Mouse (Mus musculus) liver, embryonic 16.5 days (tissue): ENCODE results near the gene Ephb4. TPM values are rescaled to one million over a fixed set of nuclear protein-coding genes. Genes with fewer than 3 reads are reported as not detected.
A peak's percentile ranks its signal among the peaks of the same experiment; 100 is the strongest.

ENCODE experiments used
- ATAC-seq: fragments of 200-750 bp; cut with Nextera tagmentation; 2 replicates; pipeline ENCODE4 v1.8.0; 2017; ENCODE audit warnings: low read depth, mild to moderate bottlenecking, moderate number of reproducible peaks, moderate library complexity
- H3K27ac ChIP-seq: fragments of 300-500 bp; sonication (generic); 2 replicates; pipeline ENCODE4 v1.5.1; 2014; ENCODE audit warnings: mild to moderate bottlenecking, low read length
- H3K27me3 ChIP-seq: fragments of 300-500 bp; sonication (generic); 2 replicates; pipeline ENCODE4 v1.6.1; 2014; ENCODE audit warnings: low read depth, low read length, mixed read lengths; ENCODE audit not compliant: control insufficient read depth, insufficient read depth
- H3K36me3 ChIP-seq: fragments of 300-500 bp; sonication (generic); 2 replicates; pipeline ENCODE4 v1.6.1; 2014; ENCODE audit warnings: mild to moderate bottlenecking; ENCODE audit not compliant: control insufficient read depth, insufficient read depth
- H3K4me1 ChIP-seq: fragments of 300-500 bp; sonication (generic); 2 replicates; pipeline ENCODE4 v1.6.1; 2014; ENCODE audit warnings: low read depth, low read length, mixed read lengths; ENCODE audit not compliant: control insufficient read depth
- H3K4me2 ChIP-seq: fragments of 300-500 bp; sonication (generic); 2 replicates; pipeline ENCODE4 v1.6.1; 2014; ENCODE audit warnings: low read depth, low read length, mixed read lengths
- H3K4me3 ChIP-seq: fragments of 300-500 bp; sonication (generic); 2 replicates; pipeline ENCODE4 v1.5.1; 2014; ENCODE audit warnings: low read depth, mild to moderate bottlenecking, low read length
- H3K9ac ChIP-seq: fragments of 300-500 bp; sonication (generic); 2 replicates; pipeline ENCODE4 v1.6.1; 2014; ENCODE audit warnings: low read depth, low read length
- H3K9me3 ChIP-seq: fragments of 300-500 bp; sonication (generic); replicated peaks from 2 replicates; pipeline ENCODE4 v1.6.1; 2016; ENCODE audit warnings: low read length; ENCODE audit not compliant: control insufficient read depth
- WGBS: fragments of 180-500 bp; shearing (Covaris S2); extraction: QIAGEN DNeasy Blood & Tissue Kit; methylation state at CpG from one replicate; pipeline ENCODE4 v1.1.7; 2014; ENCODE audit not compliant: insufficient replicate concordance; 5-methylcytosine and 5-hydroxymethylcytosine counted together
- polyA plus RNA-seq: library from polyadenylated mRNA; unstranded; fragments of >200 nt; fragmentation: Nextera tagmentation; extraction: Ambion mirVana; gene quantifications from 2 replicates; pipeline ENCODE4 v1.2.1, GENCODE M21; 2015

Ephb4 gene
- polyA plus RNA-seq, 1 experiment from 2014 or later, result 9.1 TPM

DNA sequence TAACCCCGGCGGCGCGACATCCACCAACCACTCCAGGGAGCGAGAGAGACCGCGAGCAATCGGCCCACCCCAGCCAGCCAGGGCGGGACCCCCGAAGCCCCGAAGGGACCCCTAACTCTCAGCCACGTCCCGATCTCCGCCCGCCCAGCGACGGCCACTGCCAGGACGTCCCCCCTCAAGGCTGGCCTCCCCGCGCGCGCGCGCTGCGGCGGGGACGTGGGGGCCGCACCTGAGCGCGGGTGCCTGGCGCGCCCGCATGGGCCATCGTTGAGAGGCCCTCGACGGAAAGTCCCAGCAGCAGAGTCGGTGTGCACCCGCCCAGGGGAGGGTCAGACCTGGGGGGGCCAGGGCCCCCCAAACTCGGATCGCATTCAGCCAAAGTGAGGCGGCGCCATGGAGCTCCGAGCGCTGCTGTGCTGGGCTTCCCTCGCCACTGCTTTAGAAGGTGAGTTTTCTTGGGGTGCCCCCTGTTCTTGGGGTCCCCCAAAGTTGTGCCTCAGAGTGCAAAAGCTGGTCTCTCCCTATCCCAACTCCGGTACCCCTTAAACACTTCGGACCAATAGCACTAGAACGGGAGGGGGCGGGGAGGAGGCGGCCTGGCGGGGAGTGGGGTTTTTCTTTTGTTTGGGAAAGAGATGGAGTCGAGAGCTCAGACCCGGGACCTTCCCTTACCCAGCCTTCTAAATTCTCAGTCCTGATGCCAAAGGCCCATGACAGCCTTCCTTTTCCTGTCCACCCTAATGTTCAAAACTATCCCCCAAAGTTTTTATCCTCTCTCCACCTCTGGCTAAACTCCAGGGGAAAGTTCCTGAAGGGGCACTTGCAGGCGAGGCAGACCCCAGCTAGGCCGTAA, 522 bp downstream of the Ephb4 start:
- H3K27me3 ChIP-seq, result peaks cover 47% of the 10 kb centered on the region
- H3K4me2 ChIP-seq, result peak overlapping the region; percentile 47
- H3K9ac ChIP-seq, result peak overlapping the region; percentile 64
- peak; percentile 4; the same call in 1 of the 2 replicates for ATAC-seq
- peak overlapping the region; percentile 57 for H3K4me3 ChIP-seq
- no peaks in the 10 kb centered on the region for H3K9me3 ChIP-seq
- H3K4me1 ChIP-seq, result peaks cover 2% of the 10 kb centered on the region; the same call in 1 of the 2 replicates
- WGBS, result 3% methylated on average over 55 of the region's 55 CpGs
- no peaks in the 10 kb centered on the region for H3K36me3 ChIP-seq
- peak overlapping the region; percentile 67 for H3K27ac ChIP-seq

GRCm38 (mm10) chr5:137351058-137351380, 1.1 kb downstream of the Ephb4 start:
- peaks cover 47% of the 10 kb centered on the region for H3K27me3 ChIP-seq
- H3K4me1 ChIP-seq, result peaks cover 2% of the 10 kb centered on the region; the same call in 1 of the 2 replicates
- H3K27ac ChIP-seq, result no peak overlapping the region
- H3K4me3 ChIP-seq, result peak overlapping the region; percentile 57
- no peaks in the 10 kb centered on the region for H3K36me3 ChIP-seq
- 20% methylated on average over 8 of the region's 8 CpGs for WGBS
- no peak for ATAC-seq
- peak overlapping the region; percentile 4 for H3K9ac ChIP-seq
- H3K4me2 ChIP-seq, result peak overlapping the region; percentile 47
- H3K9me3 ChIP-seq, result no peaks in the 10 kb centered on the region

DNA sequence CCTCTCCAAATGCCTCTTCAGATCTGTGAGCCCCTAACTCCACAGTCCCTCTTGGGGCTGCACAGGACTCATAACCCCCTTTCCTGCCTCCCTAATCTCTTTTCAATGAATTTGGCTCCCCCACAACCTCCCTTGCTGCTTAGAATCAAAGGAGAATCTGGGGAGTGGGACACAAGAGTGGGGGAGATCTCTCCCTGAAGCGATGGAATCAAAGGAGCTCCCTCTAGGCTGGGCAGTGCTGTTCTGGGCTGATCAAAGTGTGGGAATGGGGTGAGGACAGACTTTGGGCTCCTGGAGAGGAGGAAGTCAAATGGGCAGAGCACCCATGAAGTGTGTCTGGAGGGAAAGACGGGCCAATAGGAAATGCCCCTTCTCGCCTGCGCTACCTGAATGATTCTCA, 1.5 kb downstream of the Ephb4 start:
- H3K27me3 ChIP-seq, result peaks cover 47% of the 10 kb centered on the region
- H3K9me3 ChIP-seq, result no peaks in the 10 kb centered on the region
- peak overlapping the region; percentile 57 for H3K4me3 ChIP-seq
- H3K4me2 ChIP-seq, result peak overlapping the region; percentile 47
- H3K36me3 ChIP-seq, result no peaks in the 10 kb centered on the region
- peak overlapping the region; percentile 11 for H3K9ac ChIP-seq
- no peak for ATAC-seq
- peaks cover 2% of the 10 kb centered on the region; the same call in 1 of the 2 replicates for H3K4me1 ChIP-seq
- 41% methylated on average over 4 of the region's 4 CpGs for WGBS
- H3K27ac ChIP-seq, result no peak overlapping the region

GRCm38 (mm10) chr5:137352011-137352975, 2.4 kb downstream of the Ephb4 start:
- no peaks in the 10 kb centered on the region for H3K36me3 ChIP-seq
- no peaks in the 10 kb centered on the region for H3K9me3 ChIP-seq
- H3K27ac ChIP-seq, result no peak overlapping the region
- no peak overlapping the region for H3K9ac ChIP-seq
- H3K4me1 ChIP-seq, result peaks cover 2% of the 10 kb centered on the region; the same call in 1 of the 2 replicates
- peak overlapping the region; percentile 57 for H3K4me3 ChIP-seq
- no peak for ATAC-seq
- H3K27me3 ChIP-seq, result peaks cover 44% of the 10 kb centered on the region
- H3K4me2 ChIP-seq, result peak overlapping the region; percentile 47
- WGBS, result 33% methylated on average over 16 of the region's 16 CpGs

GRCm38 (mm10) chr5:137354091-137354490, 4.2 kb downstream of the Ephb4 start:
- no peak overlapping the region for H3K4me3 ChIP-seq

DNA sequence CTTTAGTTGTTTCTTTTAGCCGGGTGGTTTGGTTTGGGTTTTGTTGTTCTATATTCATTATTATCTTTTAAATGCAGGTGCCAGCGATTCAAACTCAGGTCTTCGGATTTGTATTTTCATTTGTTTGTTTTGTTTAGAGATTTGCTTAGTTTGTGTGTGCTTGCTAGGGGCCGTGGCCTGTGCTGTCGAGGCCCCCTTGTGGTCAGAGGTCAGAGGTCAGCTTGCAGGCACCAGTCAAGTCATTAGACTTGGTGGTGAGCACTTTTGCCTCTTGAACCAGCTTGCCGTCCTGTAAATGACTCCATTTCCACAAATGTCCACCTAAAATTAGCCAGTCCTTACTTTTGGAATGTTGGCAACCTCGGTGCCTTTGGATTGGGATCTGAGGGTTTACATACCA, 8.5 kb downstream of the Ephb4 start:
- no peak for ATAC-seq
- H3K4me1 ChIP-seq, result no peaks in the 10 kb centered on the region
- no peak overlapping the region for H3K4me2 ChIP-seq
- no peak overlapping the region for H3K27ac ChIP-seq
- no peaks in the 10 kb centered on the region for H3K9me3 ChIP-seq
- H3K36me3 ChIP-seq, result peaks cover 8% of the 10 kb centered on the region
- H3K27me3 ChIP-seq, result no peaks in the 10 kb centered on the region
- no peak overlapping the region for H3K9ac ChIP-seq
- WGBS, result 29% methylated on average over 7 of the region's 7 CpGs
- H3K4me3 ChIP-seq, result no peak overlapping the region

More at GRCm38 (mm10) chr5:137354091-137354490, 4.2 kb downstream of the Ephb4 start:
- Histone ChIP-seq H3K36me3 (no peaks in the 10 kb centered on the region), H3K4me2 (no peak overlapping the region), H3K27ac (no peak overlapping the region), H3K27me3 (peaks cover 28% of the 10 kb centered on the region), H3K4me1 (no peaks in the 10 kb centered on the region), H3K9me3 (no peaks in the 10 kb centered on the region), H3K9ac (no peak overlapping the region)
- 64% methylated on average over 17 of the region's 17 CpGs for WGBS
- ATAC-seq, result no peak

DNA sequence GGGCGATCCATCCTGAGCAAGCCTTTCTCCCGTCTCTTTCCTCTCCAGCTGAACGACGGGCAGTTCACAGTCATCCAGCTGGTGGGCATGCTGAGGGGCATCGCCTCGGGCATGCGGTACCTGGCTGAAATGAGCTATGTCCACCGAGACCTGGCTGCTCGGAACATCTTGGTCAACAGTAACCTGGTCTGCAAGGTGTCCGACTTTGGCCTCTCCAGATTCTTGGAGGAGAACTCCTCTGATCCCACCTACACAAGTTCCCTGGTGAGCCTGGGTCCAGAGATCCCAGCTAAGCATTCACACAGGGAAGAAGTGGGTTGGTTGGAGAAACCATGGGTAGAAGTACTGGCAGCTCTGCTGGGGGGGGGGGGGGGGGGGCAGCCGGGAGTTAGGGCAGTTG, 19.8 kb downstream of the Ephb4 start:
- no peak for ATAC-seq
- H3K4me3 ChIP-seq, result no peak overlapping the region
- H3K9ac ChIP-seq, result no peak overlapping the region
- peaks cover 3% of the 10 kb centered on the region for H3K36me3 ChIP-seq
- H3K27ac ChIP-seq, result no peak overlapping the region
- no peaks in the 10 kb centered on the region for H3K9me3 ChIP-seq
- H3K27me3 ChIP-seq, result no peaks in the 10 kb centered on the region
- WGBS, result 72% methylated on average over 10 of the region's 11 CpGs
- no peak overlapping the region for H3K4me2 ChIP-seq
- no peaks in the 10 kb centered on the region for H3K4me1 ChIP-seq

GRCm38 (mm10) chr5:137373371-137373950, 23.6 kb downstream of the Ephb4 start:
- H3K27me3 ChIP-seq, result no peaks in the 10 kb centered on the region
- H3K27ac ChIP-seq, result no peak overlapping the region
- H3K9ac ChIP-seq, result no peak overlapping the region
- ATAC-seq, result no peak
- no peaks in the 10 kb centered on the region for H3K9me3 ChIP-seq
- no peaks in the 10 kb centered on the region for H3K4me1 ChIP-seq
- peaks cover 3% of the 10 kb centered on the region for H3K36me3 ChIP-seq
- no peak overlapping the region for H3K4me3 ChIP-seq
- H3K4me2 ChIP-seq, result no peak overlapping the region
- 58% methylated on average over 12 of the region's 12 CpGs for WGBS
